10 mouse cellular contexts compared by ENCODE assay signal in the genomic region with DNA sequence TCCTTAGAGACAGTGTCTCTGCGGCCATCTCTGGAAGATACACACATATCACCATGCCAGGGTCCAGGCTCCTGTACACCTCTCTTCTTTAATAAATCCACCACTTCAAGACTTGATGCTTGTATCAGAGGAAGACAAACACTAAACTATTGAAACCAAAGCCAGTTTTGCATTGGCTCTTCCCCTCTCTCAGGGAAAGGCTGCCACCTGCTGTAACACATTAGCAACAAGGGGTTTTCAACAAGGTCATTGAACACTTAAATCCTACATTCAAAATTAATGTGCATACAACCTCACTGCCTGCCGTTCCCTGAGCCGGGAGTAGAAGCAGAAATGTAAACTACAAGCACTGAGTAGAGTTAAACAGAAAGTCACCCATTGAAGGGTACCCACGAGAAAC.
DNase-seq lines count a peak whose midpoint lies in the region; ATAC-seq and TF ChIP-seq lines count a peak whose summit lies in the region.
"Had no signal": no experiment of that assay in that cellular context is flagged by ENCODE, and none has a peak within 500 bp of the region (broad histone marks: within the 10 kb centered on the region; RNA-seq: fewer than 3 reads in every experiment).

No protein-coding gene starts in this region.

- TF ChIP-seq POLR2A in kidney, adult 2 months (IDR thresholded peaks at IDR 0.05; ENCODE audit: low read depth, low read length): no peak

- no peak overlapping the region for H3K9ac ChIP-seq in lung, postnatal 0 days (replicated peaks; ENCODE audit: low read depth)
- H3K9ac ChIP-seq: liver, embryonic 13.5 days; stomach, embryonic 15.5 days had no signal

- 27% methylated on average over 4 of the region's 4 CpGs for WGBS in kidney, adult 2 months
- 16% methylated on average over 4 of the region's 4 CpGs for WGBS in lung, postnatal 0 days

- H3K27ac ChIP-seq in kidney, adult 2 months (ENCODE audit: insufficient read depth, low read depth, low read length): no peak overlapping the region
- H3K27ac ChIP-seq in lung, postnatal 0 days (ENCODE audit: low read length): no peak overlapping the region
- H3K27ac ChIP-seq: liver, embryonic 13.5 days; stomach, embryonic 15.5 days had no signal

- no peak overlapping the region for H3K4me3 ChIP-seq in kidney, adult 2 months (ENCODE audit: insufficient read depth, low read depth, low read length)
- no peak overlapping the region for H3K4me3 ChIP-seq in lung, postnatal 0 days (ENCODE audit: low read depth, low read length)
- H3K4me3 ChIP-seq: liver, embryonic 13.5 days; stomach, embryonic 15.5 days had no signal

- peak; percentile 63 for TF ChIP-seq CTCF in kidney, adult 2 months (conservative IDR thresholded peaks at IDR 0.05; ENCODE audit: insufficient read depth, insufficient read length, low read depth, low read length)
- TF ChIP-seq CTCF in lung, postnatal 0 days (IDR thresholded peaks at IDR 0.05): peak; percentile 88

- ATAC-seq in lung, postnatal 0 days: no peak

- no peak for TF ChIP-seq EP300 in lung, postnatal 0 days (IDR thresholded peaks at IDR 0.05)

- H3K9me3 ChIP-seq in lung, postnatal 0 days (ENCODE audit: low read length): no peaks in the 10 kb centered on the region
- H3K9me3 ChIP-seq: liver, embryonic 13.5 days; stomach, embryonic 15.5 days had no signal

- peak; percentile 57 for DNase-seq in embryo, embryonic 10 days (ENCODE audit: low spot score)
- no peak for DNase-seq in embryo, embryonic 9.5 days (ENCODE audit: extremely low spot score)
- DNase-seq in ovary, postnatal 14 days (ENCODE audit: low spot score): peak; percentile 25
- DNase-seq in ovary, adult 18-20 months (ENCODE audit: low spot score): no peak
- DNase-seq in cerebellum, adult 18-20 months: peak; percentile 29 to 36
- peak; percentile 68 for DNase-seq in kidney, adult 2 months
- peak; percentile 80 for DNase-seq in lung, postnatal 0 days (ENCODE audit: low spot score)
- peak; percentile 76 for DNase-seq in thymus, postnatal 0 days (ENCODE audit: low spot score)
- DNase-seq: liver, embryonic 13.5 days had no signal

- H3K4me2 ChIP-seq in lung, postnatal 0 days (replicated peaks; ENCODE audit: low read depth, low read length): no peak overlapping the region
- H3K4me2 ChIP-seq: liver, embryonic 13.5 days; stomach, embryonic 15.5 days had no signal

- H3K27me3 ChIP-seq in kidney, adult 2 months (replicated peaks; ENCODE audit: control insufficient read depth, insufficient read depth, low read length): no peaks in the 10 kb centered on the region
- no peaks in the 10 kb centered on the region for H3K27me3 ChIP-seq in lung, postnatal 0 days (replicated peaks; ENCODE audit: insufficient read depth, low read length)
- H3K27me3 ChIP-seq: liver, embryonic 13.5 days; stomach, embryonic 15.5 days had no signal

- no peaks in the 10 kb centered on the region for H3K4me1 ChIP-seq in kidney, adult 2 months (ENCODE audit: control insufficient read depth, insufficient read depth, low read length)
- H3K4me1 ChIP-seq in lung, postnatal 0 days (ENCODE audit: insufficient read depth, low read depth, low read length): peaks cover 7% of the 10 kb centered on the region; the same call in 1 of the 2 replicates

- no peaks in the 10 kb centered on the region for H3K36me3 ChIP-seq in kidney, adult 2 months (ENCODE audit: control insufficient read depth, insufficient read depth, low read length)
- H3K36me3 ChIP-seq in lung, postnatal 0 days (ENCODE audit: insufficient read depth, low read length): no peaks in the 10 kb centered on the region
- H3K36me3 ChIP-seq: liver, embryonic 13.5 days; stomach, embryonic 15.5 days had no signal

Comparison
In these comparisons a context has a peak if more than half of its experiments do, and no peak if none do; other contexts are left out.
1. DNase-seq: peak in embryo, embryonic 10 days (single experiment), ovary, postnatal 14 days (single experiment), cerebellum, adult 18-20 months (2 of 2), kidney, adult 2 months (single experiment), lung, postnatal 0 days (single experiment) and thymus, postnatal 0 days (single experiment); none in embryo, embryonic 9.5 days (single experiment) and ovary, adult 18-20 months (single experiment).